Mouse (Mus musculus) spleen, adult 12 weeks (tissue): ENCODE results near the gene Tmem151b.
A peak's percentile ranks its signal among the peaks of the same experiment; 100 is the strongest.

Source experiments
- DNase-seq: peaks from one replicate; pipeline ENCODE4 v3.0.0; 2022; ENCODE audit warnings: low spot score

The Tmem151b gene

GRCm38 (mm10) chr17:45549617-45550181 is at the start of gene Tmem151b:
TSS of gene Tmem151b (minus strand) at chr17:45549677.
- no peak for DNase-seq

GRCm38 (mm10) chr17:45598891-45599290 is 49.4 kb upstream of the Tmem151b start:
- no peak for DNase-seq

GRCm38 (mm10) chr17:45598376-45598775 is 48.9 kb upstream of the Tmem151b start:
- no peak for DNase-seq

GRCm38 (mm10) chr17:45597787-45598186 is 48.3 kb upstream of the Tmem151b start:
- no peak for DNase-seq

GRCm38 (mm10) chr17:45596631-45597396 is 47.3 kb upstream of the Tmem151b start:
- peak; percentile 51 for DNase-seq

- DNase-seq = no peak
These were observed 46.4 kb upstream of the Tmem151b start for GRCm38 (mm10) chr17:45595736-45596390.

- peak; percentile 67 for DNase-seq
These were observed 45.6 kb upstream of the Tmem151b start for GRCm38 (mm10) chr17:45594881-45595735.

- no peak for DNase-seq
These were observed 44.7 kb upstream of the Tmem151b start for GRCm38 (mm10) chr17:45594195-45594594.

- DNase-seq = peak; percentile 59
These were observed 44.0 kb upstream of the Tmem151b start for GRCm38 (mm10) chr17:45593479-45593878.

GRCm38 (mm10) chr17:45592606-45593431 is 43.3 kb upstream of the Tmem151b start:
- no peak for DNase-seq

GRCm38 (mm10) chr17:45591701-45592605 is 42.5 kb upstream of the Tmem151b start:
- DNase-seq = peak; percentile 0

GRCm38 (mm10) chr17:45590410-45590809 is 40.9 kb upstream of the Tmem151b start:
- DNase-seq = no peak

GRCm38 (mm10) chr17:45589844-45590243 is 40.4 kb upstream of the Tmem151b start:
- DNase-seq = no peak

GRCm38 (mm10) chr17:45589236-45589635 is 39.8 kb upstream of the Tmem151b start:
- DNase-seq = no peak

- no peak for DNase-seq
These were observed 38.9 kb upstream of the Tmem151b start for GRCm38 (mm10) chr17:45588370-45588769.

GRCm38 (mm10) chr17:45586449-45586837 is 37.0 kb upstream of the Tmem151b start:
- no peak for DNase-seq

GRCm38 (mm10) chr17:45585725-45586448 is 36.4 kb upstream of the Tmem151b start:
- DNase-seq = no peak

- peak; percentile 50 for DNase-seq
These were observed 35.6 kb upstream of the Tmem151b start for GRCm38 (mm10) chr17:45584939-45585678.
